Mouse (Mus musculus): ENCODE results near the gene Ppp2ca.

The Ppp2ca gene

GRCm38 (mm10) chr11:52098398-52098946, at the start of gene Ppp2ca:
Gene Ppp2ca, plus strand, starts transcription at chr11:52098681.
- DNase-seq (ENCODE audit: low read depth), result peak; percentile 99

GRCm38 (mm10) chr11:52053371-52053770, 45.1 kb upstream of the Ppp2ca start:
- DNase-seq (ENCODE audit: low read depth), result no peak

GRCm38 (mm10) chr11:52054728-52055127, 43.8 kb upstream of the Ppp2ca start:
- DNase-seq (ENCODE audit: low read depth), result no peak

- DNase-seq (ENCODE audit: low read depth), result no peak
These were observed 42.3 kb upstream of the Ppp2ca start for GRCm38 (mm10) chr11:52056198-52056597.

GRCm38 (mm10) chr11:52059001-52059400, 39.5 kb upstream of the Ppp2ca start:
- no peak for DNase-seq (ENCODE audit: low read depth)

- no peak for DNase-seq (ENCODE audit: low read depth)
These were observed 38.2 kb upstream of the Ppp2ca start for GRCm38 (mm10) chr11:52060315-52060714.

- DNase-seq (ENCODE audit: low read depth), result no peak
These were observed 36.1 kb upstream of the Ppp2ca start for GRCm38 (mm10) chr11:52062406-52062805.

- peak; percentile 83 for DNase-seq (ENCODE audit: low read depth)
These were observed 34.1 kb upstream of the Ppp2ca start for GRCm38 (mm10) chr11:52064398-52064797.

GRCm38 (mm10) chr11:52065841-52066240, 32.6 kb upstream of the Ppp2ca start:
- peak; percentile 72 for DNase-seq (ENCODE audit: low read depth)

GRCm38 (mm10) chr11:52071768-52072167, 26.7 kb upstream of the Ppp2ca start:
- DNase-seq (ENCODE audit: low read depth), result peak; percentile 82

- DNase-seq (ENCODE audit: low read depth), result peak; percentile 30
These were observed 24.8 kb upstream of the Ppp2ca start for GRCm38 (mm10) chr11:52073528-52074170.

GRCm38 (mm10) chr11:52074626-52075470, 23.6 kb upstream of the Ppp2ca start:
- DNase-seq (ENCODE audit: low read depth), result peak; percentile 91

- DNase-seq (ENCODE audit: low read depth), result no peak
These were observed 22.5 kb upstream of the Ppp2ca start for GRCm38 (mm10) chr11:52075794-52076633.

- DNase-seq (ENCODE audit: low read depth), result no peak
These were observed 21.6 kb upstream of the Ppp2ca start for GRCm38 (mm10) chr11:52076742-52077352.

- peak; percentile 45 for DNase-seq (ENCODE audit: low read depth)
These were observed 20.5 kb upstream of the Ppp2ca start for GRCm38 (mm10) chr11:52077939-52078338.

- peak; percentile 97 for DNase-seq (ENCODE audit: low read depth)
These were observed 18.5 kb upstream of the Ppp2ca start for GRCm38 (mm10) chr11:52079978-52080377.

GRCm38 (mm10) chr11:52080656-52081055, 17.8 kb upstream of the Ppp2ca start:
- no peak for DNase-seq (ENCODE audit: low read depth)

- no peak for DNase-seq (ENCODE audit: low read depth)
These were observed 12.7 kb upstream of the Ppp2ca start for GRCm38 (mm10) chr11:52085857-52086203.

- DNase-seq (ENCODE audit: low read depth), result no peak
These were observed 12.1 kb upstream of the Ppp2ca start for GRCm38 (mm10) chr11:52086204-52086864.

- no peak for DNase-seq (ENCODE audit: low read depth)
These were observed 9.2 kb upstream of the Ppp2ca start for GRCm38 (mm10) chr11:52089291-52089690.

- no peak for DNase-seq (ENCODE audit: low read depth)
These were observed 7.2 kb upstream of the Ppp2ca start for GRCm38 (mm10) chr11:52091261-52091660.

Data from 416B (cell line).